19 mouse cellular contexts compared by ENCODE assay signal in genomic region chr3:132137802-132138378, GRCm38 (mm10). TPM values are rescaled to one million over a fixed set of nuclear protein-coding genes. Genes with fewer than 3 reads are reported as not detected.
DNase-seq lines count a peak whose midpoint lies in the region.
"Had no signal": no experiment of that assay in that cellular context is flagged by ENCODE, and none has a peak within 500 bp of the region (broad histone marks: within the 10 kb centered on the region; RNA-seq: fewer than 3 reads in every experiment).

No protein-coding gene starts in this region.

- no peaks in the 10 kb centered on the region for H3K9me3 ChIP-seq in limb, embryonic 10.5 days (replicated peaks)
- H3K9me3 ChIP-seq: heart, embryonic 12.5 days; liver, embryonic 15.5 days; midbrain, embryonic 12.5 days; neural tube, embryonic 13.5 days; stomach, embryonic 15.5 days had no signal

- 0 out of 2 replicates have a peak overlapping the region, but pooled peaks have one; percentile 15 for H3K27ac ChIP-seq in limb, embryonic 10.5 days
- H3K27ac ChIP-seq: liver, embryonic 15.5 days; midbrain, embryonic 12.5 days; neural tube, embryonic 13.5 days; stomach, embryonic 15.5 days had no signal

- H3K27me3 ChIP-seq in limb, embryonic 10.5 days (ENCODE audit: low read depth, poor library complexity, severe bottlenecking) = no peaks in the 10 kb centered on the region
- H3K27me3 ChIP-seq: CH12.LX; heart, embryonic 12.5 days; liver, embryonic 15.5 days; midbrain, embryonic 12.5 days; neural tube, embryonic 13.5 days; stomach, embryonic 15.5 days had no signal

- peak; percentile 5 to 11 for DNase-seq in layer of hippocampus, adult 8-10 months (ENCODE audit: low spot score in 2 of 2)
- no peak for DNase-seq in layer of hippocampus, adult 9-11 months
- peak; percentile 59 for DNase-seq in retina, postnatal 1 day
- DNase-seq in retina, embryonic 14.5 days (ENCODE audit: low spot score) = no peak
- DNase-seq in limb, embryonic 10.5 days (ENCODE audit: low spot score) = no peak
- no peak for DNase-seq in gastrocnemius, adult 18-20 months (ENCODE audit: low spot score)
- no peak for DNase-seq in heart, adult 9 months (ENCODE audit: low spot score in 2 of 2)
- DNase-seq: cerebellum, adult 11-12 months; gastrocnemius, postnatal 10 days; kidney, postnatal 10 days; lung, postnatal 36 days; thymus, postnatal 14 days had no signal

- H3K36me3 ChIP-seq in limb, embryonic 10.5 days = no peaks in the 10 kb centered on the region
- H3K36me3 ChIP-seq: heart, embryonic 12.5 days; liver, embryonic 15.5 days; midbrain, embryonic 12.5 days; neural tube, embryonic 13.5 days; stomach, embryonic 15.5 days had no signal

- WGBS in limb, embryonic 10.5 days = 87% methylated on average over 11 of the region's 11 CpGs

- H3K4me1 ChIP-seq in limb, embryonic 10.5 days = peaks cover 26% of the 10 kb centered on the region
- H3K4me1 ChIP-seq: liver, embryonic 15.5 days; midbrain, embryonic 12.5 days; neural tube, embryonic 13.5 days; stomach, embryonic 15.5 days had no signal

- no peak overlapping the region for H3K4me3 ChIP-seq in limb, embryonic 10.5 days
- H3K4me3 ChIP-seq: heart, embryonic 12.5 days; liver, embryonic 15.5 days; midbrain, embryonic 12.5 days; neural tube, embryonic 13.5 days; stomach, embryonic 15.5 days had no signal

RNA-seq across cellular contexts. Expression of gene Dkk2, which starts 52.8 kb away (rescaled TPM):
- total RNA-seq in layer of hippocampus, adult 8-10 months (2022) = 1 to 10 TPM in 1 of 4 experiments, under 1 TPM in 3; 0.63 to 1.1 (median 0.76) TPM
- polyA plus RNA-seq in limb, embryonic 10.5 days (2016; fragmentation: Nextera tagmentation; extraction: Ambion mirVana) = 4.0 and 6.8 TPM in 2 replicates
- total RNA-seq in gastrocnemius, adult 18-20 months (2021) = 1 to 10 TPM; 3.6 to 8.3 TPM
- total RNA-seq: CH12.LX; hematopoietic stem cell, adult 5-6 weeks had no signal

Comparison
In these comparisons a context has a peak if more than half of its experiments do, and no peak if none do; other contexts are left out.
1. DNase-seq: peak in layer of hippocampus, adult 8-10 months (2 of 2) and retina, postnatal 1 day (single experiment); none in layer of hippocampus, adult 9-11 months (single experiment), retina, embryonic 14.5 days (single experiment), limb, embryonic 10.5 days (single experiment), gastrocnemius, adult 18-20 months (single experiment) and heart, adult 9 months (0 of 2).